Mouse (Mus musculus) lung, postnatal 0 days (tissue): ENCODE results near the gene Slc6a9.

Source experiments
- CTCF ChIP-seq: IDR thresholded peaks from 2 replicates; pipeline ENCODE4 v1.5.1; 2016; ENCODE audit warnings: antibody characterized with exemption, mild to moderate bottlenecking
- EP300 ChIP-seq: IDR thresholded peaks from 2 replicates; pipeline ENCODE4 v1.6.1; 2016; ENCODE audit warnings: antibody characterized with exemption, mild to moderate bottlenecking, control low read depth

- TF ChIP-seq CTCF (no peak), EP300 (no peak)
These were observed 8.8 kb downstream of the Slc6a9 start for GRCm38 (mm10) chr4:117843101-117843500.
